Mouse (Mus musculus): ENCODE measurements around the gene Foxc1.

- TF ChIP-seq POLR2A (IDR thresholded peaks at IDR 0.05; ENCODE audit: low read depth, low read length), result no peak
- TF ChIP-seq CTCF (IDR thresholded peaks at IDR 0.05; ENCODE audit: extremely low read depth, insufficient read length, insufficient replicate concordance, low read depth, low read length), result no peak
Measured at GRCm38 (mm10) chr13:31835802-31836201, 29.4 kb downstream of the Foxc1 start.
